Mouse (Mus musculus) hematopoietic stem cell, adult 5-6 weeks (primary cell): ENCODE measurements around the gene 2310046K23Rik. TPM values are rescaled to one million over a fixed set of nuclear protein-coding genes. Genes with fewer than 3 reads are reported as not detected.

Source experiments
- total RNA-seq: library from RNA; stranded (forward); fragments of 172-1452, 232-1000 nt; gene quantifications from 2 replicates; pipeline ENCODE4 v1.2.3, GENCODE M21; 2017

The 2310046K23Rik gene
- total RNA-seq, 1 experiment from 2014 or later: not detected

Other genes starting within 250 kb of the 2310046K23Rik start
- gene Sprr2a3, start 249.1 kb downstream of the 2310046K23Rik start, total RNA-seq: not detected in 2 replicates
- gene Sprr2b, start 217.9 kb downstream of the 2310046K23Rik start, total RNA-seq: not detected in 2 replicates
- not detected in 2 replicates for gene Sprr2d, start 195.4 kb downstream of the 2310046K23Rik start, total RNA-seq
- gene Sprr2e, start 182.4 kb downstream of the 2310046K23Rik start, total RNA-seq: not detected in 2 replicates
- gene Sprr2f, start 169.3 kb downstream of the 2310046K23Rik start, total RNA-seq: not detected in 2 replicates
- not detected in 2 replicates for gene Sprr2h, start 148.8 kb downstream of the 2310046K23Rik start, total RNA-seq
- not detected in 2 replicates for gene Sprr2i, start 126.5 kb downstream of the 2310046K23Rik start, total RNA-seq
- not detected in 2 replicates for gene Sprr2j-ps, start 116.4 kb downstream of the 2310046K23Rik start, total RNA-seq
- 1.0 and 1.6 TPM in 2 replicates for gene Gm9774, start 105.1 kb downstream of the 2310046K23Rik start, total RNA-seq
- not detected in 2 replicates for gene Sprr2k, start 101.9 kb downstream of the 2310046K23Rik start, total RNA-seq
- not detected in 2 replicates for gene Sprr1b, start 95.7 kb downstream of the 2310046K23Rik start, total RNA-seq
- gene Sprr3, start 75.8 kb downstream of the 2310046K23Rik start, total RNA-seq: not detected in 2 replicates
- not detected in 2 replicates for gene Sprr1a, start 48.6 kb downstream of the 2310046K23Rik start, total RNA-seq
- not detected in 2 replicates for gene Sprr4, start 34.0 kb downstream of the 2310046K23Rik start, total RNA-seq
- not detected in 2 replicates for gene Ivl, start 39.2 kb upstream of the 2310046K23Rik start, total RNA-seq
- gene Smcp, start 54.5 kb upstream of the 2310046K23Rik start, total RNA-seq: not detected in 2 replicates
- not detected in 2 replicates for gene 2210017I01Rik, start 73.0 kb upstream of the 2310046K23Rik start, total RNA-seq
- gene Lce6a, start 87.1 kb upstream of the 2310046K23Rik start, total RNA-seq: not detected in 2 replicates
- gene Lce1a1, start 113.8 kb upstream of the 2310046K23Rik start, total RNA-seq: not detected in 2 replicates
- not detected in 2 replicates for gene Lce1b, start 122.4 kb upstream of the 2310046K23Rik start, total RNA-seq
- gene Lce1a2, start 135.8 kb upstream of the 2310046K23Rik start, total RNA-seq: not detected in 2 replicates
- not detected in 2 replicates for gene Lce1c, start 144.7 kb upstream of the 2310046K23Rik start, total RNA-seq
- not detected in 2 replicates for gene Lce1d, start 152.7 kb upstream of the 2310046K23Rik start, total RNA-seq
- not detected in 2 replicates for gene Lce1e, start 174.6 kb upstream of the 2310046K23Rik start, total RNA-seq
- gene Lce1f, start 185.8 kb upstream of the 2310046K23Rik start, total RNA-seq: not detected in 2 replicates
- not detected in 2 replicates for gene Gm38119, start 204.6 kb upstream of the 2310046K23Rik start, total RNA-seq
- gene Lce1g, start 217.8 kb upstream of the 2310046K23Rik start, total RNA-seq: not detected in 2 replicates
- not detected in 2 replicates for gene Lce1h, start 230.6 kb upstream of the 2310046K23Rik start, total RNA-seq
- gene Lce1i, start 244.4 kb upstream of the 2310046K23Rik start, total RNA-seq: not detected in 2 replicates